ENCODE assay signal across 8 mouse cellular contexts in the genomic region with DNA sequence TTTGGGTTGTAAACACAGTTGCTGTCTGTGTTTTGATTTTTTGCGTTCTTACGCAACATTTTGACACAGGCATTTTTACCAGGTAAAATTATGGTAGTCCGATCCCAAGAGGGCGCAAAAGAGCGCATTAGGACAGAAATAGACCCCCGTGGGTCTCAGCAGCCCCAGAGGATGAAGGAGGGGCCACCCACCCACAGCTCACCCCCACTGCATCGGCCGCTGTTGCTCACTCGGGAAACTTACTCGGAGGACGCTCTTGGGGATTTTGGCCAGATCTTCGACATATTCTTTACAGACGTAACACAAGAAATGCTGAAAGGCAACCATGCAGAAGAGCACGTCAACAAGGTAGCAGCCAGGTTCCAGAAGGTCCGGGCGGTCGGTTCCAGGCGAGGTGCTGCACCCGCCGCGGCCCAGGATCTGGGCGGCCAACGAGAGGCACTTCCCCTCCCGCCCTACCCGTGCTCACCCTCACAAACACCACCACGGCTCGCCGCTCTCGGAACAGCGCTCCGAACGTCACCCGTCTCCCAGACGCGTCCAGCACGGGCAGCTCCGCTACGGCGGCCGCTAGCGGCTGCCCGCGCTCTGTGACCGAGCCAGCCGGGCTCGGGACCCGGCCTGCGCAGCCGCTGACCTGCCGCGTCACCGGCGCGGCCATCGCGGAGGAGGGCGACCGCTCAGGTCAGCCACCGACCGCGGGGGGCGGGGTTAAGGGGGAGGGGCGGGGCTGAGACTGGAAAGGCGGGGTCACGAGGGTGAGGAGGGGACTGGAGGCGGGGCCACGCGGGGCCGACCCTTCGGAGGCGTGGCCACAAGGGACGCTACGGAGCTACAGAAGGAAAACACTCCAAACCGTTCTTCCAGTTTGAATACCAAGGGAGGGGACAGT. TPM values are rescaled to one million over a fixed set of nuclear protein-coding genes. Genes with fewer than 3 reads are reported as not detected.
DNase-seq lines count a peak whose midpoint lies in the region; ATAC-seq and TF ChIP-seq lines count a peak whose summit lies in the region.

TSS of gene Aaed1 (minus strand) at position 687 of the 892 bp plus-strand sequence.

- H3K4me3 ChIP-seq in heart, embryonic 13.5 days, result peak within 1 kb of the TSS; percentile 74
- peak within 1 kb of the TSS; percentile 50 for H3K4me3 ChIP-seq in kidney, postnatal 0 days (replicated peaks; ENCODE audit: low read depth, low read length)
- peak within 1 kb of the TSS; percentile 56 for H3K4me3 ChIP-seq in liver, embryonic 11.5 days (ENCODE audit: low read depth, low read length)
- H3K4me3 ChIP-seq in myocyte, result peak within 1 kb of the TSS; percentile 71

- no peaks in the 10 kb centered on the region for H3K27me3 ChIP-seq in heart, embryonic 13.5 days (replicated peaks)
- H3K27me3 ChIP-seq in kidney, postnatal 0 days (ENCODE audit: insufficient read depth, low read length), result no peaks in the 10 kb centered on the region
- H3K27me3 ChIP-seq in liver, embryonic 11.5 days (replicated peaks; ENCODE audit: control insufficient read depth, insufficient read depth, low read length), result no peaks in the 10 kb centered on the region
- H3K27me3 ChIP-seq in myocyte (ENCODE audit: control insufficient read depth, insufficient read depth, insufficient read length), result no peaks in the 10 kb centered on the region

- peak within 1 kb of the TSS; percentile 94 for H3K9ac ChIP-seq in heart, embryonic 13.5 days
- H3K9ac ChIP-seq in kidney, postnatal 0 days (ENCODE audit: low read depth, low read length), result peak within 1 kb of the TSS; percentile 74
- H3K9ac ChIP-seq in liver, embryonic 11.5 days (ENCODE audit: low read depth, low read length), result peak within 1 kb of the TSS; percentile 74

- H3K9me3 ChIP-seq in heart, embryonic 13.5 days, result no peaks in the 10 kb centered on the region
- H3K9me3 ChIP-seq in kidney, postnatal 0 days (replicated peaks; ENCODE audit: low read length), result no peaks in the 10 kb centered on the region
- no peaks in the 10 kb centered on the region for H3K9me3 ChIP-seq in liver, embryonic 11.5 days (ENCODE audit: control insufficient read depth, low read length)

- peak within 1 kb of the TSS; percentile 96 for H3K27ac ChIP-seq in heart, embryonic 13.5 days (replicated peaks)
- H3K27ac ChIP-seq in kidney, postnatal 0 days, result peak within 1 kb of the TSS; percentile 96
- H3K27ac ChIP-seq in liver, embryonic 11.5 days (ENCODE audit: low read depth, low read length), result peak within 1 kb of the TSS; percentile 87

- H3ac ChIP-seq in myocyte (ENCODE audit: control insufficient read depth, insufficient read length), result peak within 1 kb of the TSS; percentile 65

- WGBS in heart, embryonic 13.5 days, result under 1% methylated on average over 69 of the region's 74 CpGs
- under 1% methylated on average over 66 of the region's 74 CpGs for WGBS in kidney, postnatal 0 days
- WGBS in liver, embryonic 11.5 days, result under 1% methylated on average over 73 of the region's 74 CpGs

- peak; percentile 60 for DNase-seq in c-Kit-negative CD71-positive TER-119-positive erythroid progenitor cells, embryonic 14.5 days (ENCODE audit: low read depth, low spot score)
- DNase-seq in fibroblast of lung, adult 2 months (ENCODE audit: low read depth), result peak; percentile 61
- peak; percentile 96 for DNase-seq in kidney, postnatal 0 days (ENCODE audit: low spot score)
- peak; percentile 99 for DNase-seq in liver, embryonic 11.5 days (ENCODE audit: low spot score)
- DNase-seq in spleen, postnatal 4 days (ENCODE audit: low spot score in 2 of 2), result peak; percentile 91 to 96

- peak; percentile 55 for TF ChIP-seq CTCF in kidney, postnatal 0 days (IDR thresholded peaks at IDR 0.05; ENCODE audit: low read depth)

- peaks cover 13% of the 10 kb centered on the region for H3K36me3 ChIP-seq in heart, embryonic 13.5 days
- H3K36me3 ChIP-seq in kidney, postnatal 0 days (ENCODE audit: insufficient read depth, low read length), result peaks cover 8% of the 10 kb centered on the region
- H3K36me3 ChIP-seq in liver, embryonic 11.5 days (ENCODE audit: control insufficient read depth, insufficient read depth, low read length), result no peaks in the 10 kb centered on the region
- H3K36me3 ChIP-seq in myocyte (ENCODE audit: control insufficient read depth, insufficient read depth), result no peaks in the 10 kb centered on the region

- peaks cover 9% of the 10 kb centered on the region for H3K79me2 ChIP-seq in myocyte (ENCODE audit: control insufficient read depth, insufficient read depth)

- peaks cover 35% of the 10 kb centered on the region for H3K4me1 ChIP-seq in heart, embryonic 13.5 days
- no peaks in the 10 kb centered on the region for H3K4me1 ChIP-seq in kidney, postnatal 0 days (replicated peaks; ENCODE audit: insufficient read depth, low read length)
- peaks cover 28% of the 10 kb centered on the region for H3K4me1 ChIP-seq in liver, embryonic 11.5 days (replicated peaks; ENCODE audit: control insufficient read depth, insufficient read depth, low read length)

- H3K4me2 ChIP-seq in heart, embryonic 13.5 days, result peak within 1 kb of the TSS; percentile 73
- peak within 1 kb of the TSS; percentile 64 for H3K4me2 ChIP-seq in kidney, postnatal 0 days (ENCODE audit: low read length)
- peak within 1 kb of the TSS; percentile 73 for H3K4me2 ChIP-seq in liver, embryonic 11.5 days
- peak within 1 kb of the TSS; percentile 78 for H3K4me2 ChIP-seq in myocyte (ENCODE audit: low read depth)

- peak; percentile 81 for ATAC-seq in CD4-positive, CD25-positive, alpha-beta regulatory T cell, adult 4 months
- ATAC-seq in heart, embryonic 13.5 days (ENCODE audit: extremely low read depth, insufficient number of reproducible peaks, low FRiP score, low TSS enrichment), result peak; percentile 94
- ATAC-seq in kidney, postnatal 0 days (replicated peaks; ENCODE audit: low FRiP score, low read depth), result peak; percentile 96
- ATAC-seq in liver, embryonic 11.5 days (replicated peaks; ENCODE audit: low FRiP score), result peak; percentile 87

- TF ChIP-seq POLR2A in myocyte (IDR thresholded peaks at IDR 0.05; ENCODE audit: insufficient read length, low read depth), result peak; percentile 82

TF ChIP-seq in myocyte, 11 proteins besides CTCF, POLR2A, EP300 and RAD21:
- TF ChIP-seq E2F4 (IDR thresholded peaks at IDR 0.05; ENCODE audit: insufficient read depth), result no peak
- TF ChIP-seq CEBPB (IDR thresholded peaks at IDR 0.05; ENCODE audit: insufficient read depth, poor library complexity, severe bottlenecking), result peak; percentile 90

RNA-seq across cellular contexts. Expression of gene Aaed1, which starts in this region (rescaled TPM):
- 10 to 100 TPM in 1 of 2 experiments, 1 to 10 TPM in 1; 9.9 to 13.1 TPM for polyA plus RNA-seq in CD4-positive, CD25-positive, alpha-beta regulatory T cell, adult 4 months (2017; shearing (Covaris generic))
- polyA plus RNA-seq in heart, embryonic 13.5 days (2015; fragmentation: Nextera tagmentation; extraction: Ambion mirVana), result 62.9 and 68.6 TPM in 2 replicates
- polyA plus RNA-seq in kidney, postnatal 0 days (2015; fragmentation: Nextera tagmentation; extraction: Ambion mirVana), result 53.9 and 56.2 TPM in 2 replicates
- 43.0 and 45.5 TPM in 2 replicates for polyA plus RNA-seq in liver, embryonic 11.5 days (2014; fragmentation: Nextera tagmentation; extraction: Ambion mirVana)
- polyA plus RNA-seq in myocyte (2012; fragmentation: generic; extraction: Trizol), result 12.1 TPM

Comparison
In these comparisons a context has a peak if more than half of its experiments do, and no peak if none do; other contexts are left out.
1. Peak in every context shown above with its lines: DNase-seq, ATAC-seq, H3K4me3 ChIP-seq and H3K27ac ChIP-seq.